Mouse (Mus musculus): ENCODE results near the gene Tmem121b. TPM values are rescaled to one million over a fixed set of nuclear protein-coding genes. Genes with fewer than 3 reads are reported as not detected.

Gene Tmem121b
- total and polyA plus RNA-seq, 3 experiments = 0.18 TPM; not detected in 2

DNA sequence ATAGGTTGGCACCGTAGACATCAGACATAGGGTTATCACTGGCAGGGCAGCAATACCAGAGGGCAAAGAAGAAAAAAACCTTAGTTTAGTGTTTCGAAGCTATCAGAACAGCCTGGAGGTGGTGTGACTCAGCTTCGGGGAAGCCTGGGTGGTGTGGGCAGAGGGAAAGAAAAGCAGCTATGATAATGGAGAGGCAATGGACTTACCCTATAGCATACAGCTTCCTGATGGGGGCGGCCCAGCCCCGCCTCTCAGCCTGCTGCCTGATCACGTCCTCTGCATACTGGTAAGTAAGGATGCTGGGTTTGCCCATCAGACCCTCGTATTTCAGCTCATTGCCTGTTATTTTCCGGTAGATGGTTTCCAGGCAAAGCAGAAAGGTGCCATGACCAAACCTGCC is 16.8 kb upstream of the Tmem121b start:
- no peak overlapping the region for H3K4me3 ChIP-seq (ENCODE audit: control insufficient read depth in 1 of 2, insufficient read depth in 1 of 2, low read depth in 2 of 2, low read length in 2 of 2)
- TF ChIP-seq ZMIZ1 (IDR thresholded peaks at IDR 0.05; ENCODE audit: low read depth, low read length) = no peak
- peaks cover 0 to 4% of the 10 kb centered on the region in 2 experiments; a peak in 2 of 4 replicates for H3K36me3 ChIP-seq (ENCODE audit: control insufficient read depth in 1 of 2, insufficient read depth in 2 of 2, low read length in 2 of 2)
- H3K4me1 ChIP-seq (ENCODE audit: control insufficient read depth in 1 of 2, insufficient read depth in 2 of 2, low read length in 2 of 2) = peaks cover 0 to 10% of the 10 kb centered on the region in 2 experiments; a peak in 2 of 4 replicates
- H3K27ac ChIP-seq (ENCODE audit: control insufficient read depth, low read depth, low read length) = no peak overlapping the region
- no peaks in the 10 kb centered on the region for H3K79me2 ChIP-seq (ENCODE audit: control insufficient read depth, insufficient read depth, low read length, poor library complexity)
- H3K27me3 ChIP-seq (ENCODE audit: control insufficient read depth in 1 of 2, insufficient read depth in 2 of 2, low read length in 2 of 2) = no peaks in the 10 kb centered on the region
- peak; percentile 58 for DNase-seq (ENCODE audit: low read depth, low spot score)
- no peaks in the 10 kb centered on the region for H3K9me3 ChIP-seq (replicated peaks; ENCODE audit: insufficient read depth, low read length)
- no peak overlapping the region for H3K9ac ChIP-seq (ENCODE audit: control insufficient read depth, low read depth, low read length, poor library complexity, severe bottlenecking)

DNA sequence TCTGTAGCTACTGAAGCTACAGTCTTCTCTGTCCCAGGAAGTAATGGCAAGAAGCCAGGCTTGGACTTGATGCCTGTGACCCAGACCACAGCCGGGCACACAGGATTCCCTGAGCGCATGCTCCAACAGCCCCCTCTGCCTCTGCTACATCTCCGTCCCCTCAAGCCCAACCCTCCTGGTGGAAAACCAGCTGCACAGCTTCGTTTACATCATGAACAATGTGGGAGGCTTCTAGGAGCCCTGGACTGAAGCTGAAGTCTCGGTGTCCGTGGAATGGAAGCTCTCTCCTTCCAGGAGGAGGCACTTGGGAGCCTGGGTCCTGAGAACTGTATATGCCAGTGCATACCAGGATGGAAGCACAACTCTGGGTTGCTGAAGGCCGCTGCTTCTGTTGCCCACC is 16.4 kb upstream of the Tmem121b start:
- H3K79me2 ChIP-seq (ENCODE audit: control insufficient read depth, insufficient read depth, low read length, poor library complexity) = no peaks in the 10 kb centered on the region
- peaks cover 0 to 4% of the 10 kb centered on the region in 2 experiments; a peak in 2 of 4 replicates for H3K36me3 ChIP-seq (ENCODE audit: control insufficient read depth in 1 of 2, insufficient read depth in 2 of 2, low read length in 2 of 2)
- H3K9ac ChIP-seq (ENCODE audit: control insufficient read depth, low read depth, low read length, poor library complexity, severe bottlenecking) = no peak overlapping the region
- no peak for DNase-seq (ENCODE audit: low read depth, low spot score)
- no peak overlapping the region for H3K4me3 ChIP-seq (ENCODE audit: control insufficient read depth in 1 of 2, insufficient read depth in 1 of 2, low read depth in 2 of 2, low read length in 2 of 2)
- peaks cover 0 to 10% of the 10 kb centered on the region in 2 experiments; a peak in 2 of 4 replicates for H3K4me1 ChIP-seq (ENCODE audit: control insufficient read depth in 1 of 2, insufficient read depth in 2 of 2, low read length in 2 of 2)
- H3K27me3 ChIP-seq (ENCODE audit: control insufficient read depth in 1 of 2, insufficient read depth in 2 of 2, low read length in 2 of 2) = no peaks in the 10 kb centered on the region
- no peak overlapping the region for H3K27ac ChIP-seq (ENCODE audit: control insufficient read depth, low read depth, low read length)
- no peak for TF ChIP-seq E2F4 (IDR thresholded peaks at IDR 0.05; ENCODE audit: borderline replicate concordance, low read depth, low read length)
- no peak for TF ChIP-seq TCF12 (IDR thresholded peaks at IDR 0.05; ENCODE audit: low read depth, low read length)
- TF ChIP-seq GATA1 (IDR thresholded peaks at IDR 0.05; ENCODE audit: low read depth, low read length) = no peak
- TF ChIP-seq CHD1 (IDR thresholded peaks at IDR 0.05; ENCODE audit: low read depth, low read length) = no peak
- H3K9me3 ChIP-seq (replicated peaks; ENCODE audit: insufficient read depth, low read length) = no peaks in the 10 kb centered on the region

DNA sequence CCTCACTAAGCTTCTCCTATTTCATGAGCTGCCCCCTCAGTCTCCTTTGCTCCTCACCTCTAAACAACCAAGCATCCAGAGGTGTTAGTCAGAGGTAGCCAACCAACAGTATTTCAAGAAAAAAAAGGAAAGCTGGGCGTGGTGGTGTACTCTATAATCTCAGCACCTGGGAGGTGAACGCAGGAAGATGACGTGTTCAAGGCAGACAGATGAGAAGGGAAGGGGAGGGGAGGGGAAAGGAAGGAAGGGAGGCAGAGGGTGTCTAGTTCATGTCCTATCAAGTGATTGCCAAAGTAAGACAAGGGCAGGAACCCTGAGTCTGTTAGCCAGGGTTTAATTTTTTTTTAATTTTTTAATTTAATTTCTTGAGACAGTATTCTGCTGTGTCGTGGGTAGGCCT is 15.0 kb upstream of the Tmem121b start:
- Histone ChIP-seq H3K36me3 (ENCODE audit: control insufficient read depth in 1 of 2, insufficient read depth in 2 of 2, low read length in 2 of 2) (peaks cover 0 to 4% of the 10 kb centered on the region in 2 experiments; a peak in 2 of 4 replicates), H3K9ac (ENCODE audit: control insufficient read depth, low read depth, low read length, poor library complexity, severe bottlenecking) (no peak overlapping the region), H3K4me1 (ENCODE audit: control insufficient read depth in 1 of 2, insufficient read depth in 2 of 2, low read length in 2 of 2) (peaks cover 0 to 10% of the 10 kb centered on the region in 2 experiments; a peak in 2 of 4 replicates), H3K27me3 (ENCODE audit: control insufficient read depth in 1 of 2, insufficient read depth in 2 of 2, low read length in 2 of 2) (no peaks in the 10 kb centered on the region), H3K79me2 (ENCODE audit: control insufficient read depth, insufficient read depth, low read length, poor library complexity) (no peaks in the 10 kb centered on the region), H3K27ac (ENCODE audit: control insufficient read depth, low read depth, low read length) (no peak overlapping the region), H3K4me3 (ENCODE audit: control insufficient read depth in 1 of 2, insufficient read depth in 1 of 2, low read depth in 2 of 2, low read length in 2 of 2) (no peak overlapping the region), H3K9me3 (replicated peaks; ENCODE audit: insufficient read depth, low read length) (no peaks in the 10 kb centered on the region)
- TF ChIP-seq ELF1 (IDR thresholded peaks at IDR 0.05; ENCODE audit: low read depth, low read length) (no peak), POLR2AphosphoS5 (IDR thresholded peaks at IDR 0.05; ENCODE audit: borderline replicate concordance, low read depth, low read length) (no peak), NELFE (IDR thresholded peaks at IDR 0.05; ENCODE audit: low read depth, low read length) (no peak), EP300 (IDR thresholded peaks at IDR 0.05; ENCODE audit: low read depth in 1 of 2, low read length in 2 of 2) (no peak), MAFK (IDR thresholded peaks at IDR 0.05; ENCODE audit: borderline replicate concordance, low read depth, low read length) (no peak), UBTF (IDR thresholded peaks at IDR 0.05; ENCODE audit: borderline replicate concordance, insufficient read depth, low read depth, low read length) (no peak), SIN3A (IDR thresholded peaks at IDR 0.05; ENCODE audit: low read length) (no peak), MYB (IDR thresholded peaks at IDR 0.05; ENCODE audit: low read depth, low read length) (no peak), USF2 (IDR thresholded peaks at IDR 0.05; ENCODE audit: borderline replicate concordance in 1 of 2, insufficient read depth in 1 of 2, low read depth in 1 of 2, low read length in 2 of 2) (no peak), E2F4 (IDR thresholded peaks at IDR 0.05; ENCODE audit: borderline replicate concordance, low read depth, low read length) (no peak)
- DNase-seq (ENCODE audit: low read depth, low spot score) = no peak
